8 mouse cellular contexts compared by ENCODE assay signal in the genomic region with DNA sequence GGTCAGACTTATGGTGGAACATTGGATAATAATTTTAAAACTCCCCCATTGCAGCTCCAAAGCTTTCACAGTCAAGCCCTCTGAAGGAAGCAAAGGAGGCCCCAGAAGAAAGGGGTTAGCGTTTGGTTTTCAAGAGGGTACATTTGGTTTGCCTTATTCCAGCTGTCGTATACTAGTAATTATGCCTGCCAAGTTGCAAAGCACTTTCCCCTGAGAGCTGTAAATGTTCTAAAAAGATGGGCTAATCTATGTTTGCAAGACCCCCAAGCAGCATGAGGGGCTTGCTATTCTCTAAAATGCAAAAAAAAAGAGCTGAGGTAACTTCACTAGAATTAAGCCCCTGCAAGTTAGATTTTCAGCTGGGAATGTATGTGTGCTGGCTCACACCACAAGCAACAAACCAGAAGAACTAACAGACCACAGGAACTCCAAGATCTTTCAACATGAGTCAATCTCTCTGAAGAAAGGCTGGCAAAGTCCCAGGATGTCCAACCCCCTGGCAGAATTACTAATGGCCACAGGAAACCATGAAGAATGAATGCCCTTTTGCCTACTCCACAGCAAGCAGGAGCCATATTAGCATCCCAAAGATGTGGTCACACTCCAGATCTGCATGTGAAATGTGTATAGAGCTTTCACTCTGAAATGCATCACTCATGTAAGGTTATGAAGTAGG.
DNase-seq lines count a peak whose midpoint lies in the region; ATAC-seq and TF ChIP-seq lines count a peak whose summit lies in the region.

No protein-coding gene starts in this region.

- H3K27me3 ChIP-seq in forebrain, postnatal 0 days (ENCODE audit: insufficient read depth, low read length): no peaks in the 10 kb centered on the region
- no peaks in the 10 kb centered on the region for H3K27me3 ChIP-seq in forebrain, embryonic 11.5 days (ENCODE audit: control insufficient read depth, insufficient read depth, low read length)
- H3K27me3 ChIP-seq in kidney, postnatal 0 days (ENCODE audit: insufficient read depth, low read length): no peaks in the 10 kb centered on the region
- no peaks in the 10 kb centered on the region for H3K27me3 ChIP-seq in stomach, embryonic 15.5 days (replicated peaks)

- no peaks in the 10 kb centered on the region for H3K36me3 ChIP-seq in forebrain, postnatal 0 days (ENCODE audit: insufficient read depth)
- H3K36me3 ChIP-seq in forebrain, embryonic 11.5 days (ENCODE audit: control insufficient read depth, insufficient read depth, low read length): no peaks in the 10 kb centered on the region
- no peaks in the 10 kb centered on the region for H3K36me3 ChIP-seq in kidney, postnatal 0 days (ENCODE audit: insufficient read depth, low read length)
- no peaks in the 10 kb centered on the region for H3K36me3 ChIP-seq in stomach, embryonic 15.5 days

- no peak for TF ChIP-seq CTCF in forebrain, postnatal 0 days (IDR thresholded peaks at IDR 0.05; ENCODE audit: low read depth)
- no peak for TF ChIP-seq CTCF in kidney, postnatal 0 days (IDR thresholded peaks at IDR 0.05; ENCODE audit: low read depth)

- H3K4me1 ChIP-seq in forebrain, postnatal 0 days (ENCODE audit: insufficient read depth): no peaks in the 10 kb centered on the region
- H3K4me1 ChIP-seq in forebrain, embryonic 11.5 days (replicated peaks; ENCODE audit: control insufficient read depth, insufficient read depth, low read length): no peaks in the 10 kb centered on the region
- no peaks in the 10 kb centered on the region; the same call in 1 of the 2 replicates for H3K4me1 ChIP-seq in kidney, postnatal 0 days (replicated peaks; ENCODE audit: insufficient read depth, low read length)
- H3K4me1 ChIP-seq in stomach, embryonic 15.5 days: peaks cover 3% of the 10 kb centered on the region; the same call in 1 of the 2 replicates

- peak; percentile 65 for ATAC-seq in forebrain, postnatal 0 days
- ATAC-seq in forebrain, embryonic 11.5 days (replicated peaks; ENCODE audit: low FRiP score): no peak
- ATAC-seq in kidney, postnatal 0 days (replicated peaks; ENCODE audit: low FRiP score, low read depth): no peak
- no peak for ATAC-seq in stomach, embryonic 15.5 days (ENCODE audit: insufficient read depth, low FRiP score, low read depth)

- WGBS in forebrain, postnatal 0 days: 43% methylated on average over 2 of the region's 2 CpGs
- 89% methylated on average over 2 of the region's 2 CpGs for WGBS in forebrain, embryonic 11.5 days
- WGBS in kidney, postnatal 0 days: 27% methylated on average over 2 of the region's 2 CpGs
- WGBS in stomach, embryonic 15.5 days: 36% methylated on average over 2 of the region's 2 CpGs

- no peaks in the 10 kb centered on the region for H3K9me3 ChIP-seq in forebrain, postnatal 0 days (ENCODE audit: low read length)
- no peaks in the 10 kb centered on the region for H3K9me3 ChIP-seq in forebrain, embryonic 11.5 days (ENCODE audit: control insufficient read depth, low read length)
- no peaks in the 10 kb centered on the region for H3K9me3 ChIP-seq in kidney, postnatal 0 days (replicated peaks; ENCODE audit: low read length)
- no peaks in the 10 kb centered on the region for H3K9me3 ChIP-seq in stomach, embryonic 15.5 days

- H3K4me2 ChIP-seq in forebrain, postnatal 0 days (ENCODE audit: low read depth): no peak overlapping the region
- H3K4me2 ChIP-seq in forebrain, embryonic 11.5 days (ENCODE audit: low read depth, low read length, severe bottlenecking): no peak overlapping the region
- no peak overlapping the region; the same call in 1 of the 2 replicates for H3K4me2 ChIP-seq in kidney, postnatal 0 days (ENCODE audit: low read length)
- no peak overlapping the region for H3K4me2 ChIP-seq in stomach, embryonic 15.5 days

- H3K4me3 ChIP-seq in forebrain, postnatal 0 days (ENCODE audit: low read depth, low read length): no peak overlapping the region
- H3K4me3 ChIP-seq in forebrain, embryonic 11.5 days (ENCODE audit: low read depth, low read length): no peak overlapping the region
- no peak overlapping the region for H3K4me3 ChIP-seq in kidney, postnatal 0 days (replicated peaks; ENCODE audit: low read depth, low read length)
- no peak overlapping the region for H3K4me3 ChIP-seq in stomach, embryonic 15.5 days (replicated peaks)

- peak; percentile 59 for DNase-seq in forebrain, postnatal 0 days
- no peak for DNase-seq in forebrain, embryonic 11.5 days (ENCODE audit: low spot score)
- peak; percentile 32 to 50 for DNase-seq in right cerebral cortex, postnatal 10 days (ENCODE audit: low spot score in 2 of 2)
- DNase-seq in right cerebral cortex, adult 18-20 months: no peak
- DNase-seq in kidney, postnatal 0 days (ENCODE audit: low spot score): peak; percentile 19
- DNase-seq in frontal cortex, adult 2 months (ENCODE audit: extremely low spot score in 1 of 2, low spot score in 1 of 2): no peak
- DNase-seq in retina, postnatal 1 day: no peak

- no peak overlapping the region for H3K9ac ChIP-seq in forebrain, postnatal 0 days
- H3K9ac ChIP-seq in forebrain, embryonic 11.5 days (ENCODE audit: low read length): no peak overlapping the region
- H3K9ac ChIP-seq in kidney, postnatal 0 days (ENCODE audit: low read depth, low read length): no peak overlapping the region
- no peak overlapping the region for H3K9ac ChIP-seq in stomach, embryonic 15.5 days

- peak overlapping the region; percentile 50 for H3K27ac ChIP-seq in forebrain, postnatal 0 days (ENCODE audit: low read depth, low read length)
- no peak overlapping the region for H3K27ac ChIP-seq in forebrain, embryonic 11.5 days (ENCODE audit: low read depth, low read length)
- H3K27ac ChIP-seq in kidney, postnatal 0 days: no peak overlapping the region; the same call in 1 of the 2 replicates
- H3K27ac ChIP-seq in stomach, embryonic 15.5 days: peak overlapping the region; percentile 46; the same call in 1 of the 2 replicates

Comparison
In these comparisons a context has a peak if more than half of its experiments do, and no peak if none do; other contexts are left out.
1. DNase-seq: peak in forebrain, postnatal 0 days (single experiment), right cerebral cortex, postnatal 10 days (2 of 2) and kidney, postnatal 0 days (single experiment); none in forebrain, embryonic 11.5 days (single experiment), right cerebral cortex, adult 18-20 months (single experiment), frontal cortex, adult 2 months (0 of 2) and retina, postnatal 1 day (single experiment).
2. H3K27ac ChIP-seq: peak in forebrain, postnatal 0 days (single experiment) and stomach, embryonic 15.5 days (single experiment); none in forebrain, embryonic 11.5 days (single experiment) and kidney, postnatal 0 days (single experiment).